8 mouse cellular contexts compared by ENCODE assay signal in the genomic region with DNA sequence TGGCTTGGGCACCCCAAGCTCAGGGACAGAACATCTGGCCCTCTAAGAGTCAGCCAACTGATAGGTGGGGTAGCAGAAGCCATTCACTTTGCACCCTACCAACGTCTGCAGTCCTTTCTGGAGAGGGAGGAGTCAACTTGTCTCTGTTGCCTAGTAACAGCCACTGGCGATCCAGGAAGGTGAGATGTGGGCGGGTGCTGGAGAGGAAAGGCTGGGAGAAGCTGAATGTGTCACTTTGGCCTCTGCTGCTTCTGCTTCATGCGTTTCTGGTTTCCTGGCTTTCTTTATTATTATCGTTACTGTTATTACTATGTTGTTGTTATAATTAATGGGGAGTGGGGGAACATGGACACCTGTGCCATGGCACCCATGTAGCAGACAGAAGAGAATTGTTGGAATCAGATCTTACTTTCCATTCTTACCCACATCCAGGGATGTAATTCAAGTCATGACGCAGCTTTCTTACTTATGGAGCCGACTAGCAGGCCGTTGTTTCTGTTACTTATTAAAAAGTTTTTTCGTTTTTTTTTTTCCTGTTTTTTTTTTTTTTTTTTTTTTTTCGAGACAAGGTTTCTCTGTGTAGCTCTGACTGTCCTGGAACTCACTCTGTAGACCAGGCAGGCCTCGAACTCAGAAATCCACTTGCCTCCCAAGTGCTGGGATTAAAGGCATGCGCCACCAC. TPM values are rescaled to one million over a fixed set of nuclear protein-coding genes. Genes with fewer than 3 reads are reported as not detected.
DNase-seq lines count a peak whose midpoint lies in the region; ATAC-seq lines count a peak whose summit lies in the region.

A gene (plus strand): TSS at position 156 of the 682 bp plus-strand sequence.

- H3K27ac ChIP-seq in lung, embryonic 15.5 days: no peak within 1 kb of the TSS
- H3K27ac ChIP-seq in forebrain, embryonic 16.5 days (ENCODE audit: low read length): no peak within 1 kb of the TSS
- H3K27ac ChIP-seq in hindbrain, embryonic 14.5 days: no peak within 1 kb of the TSS
- no peak within 1 kb of the TSS for H3K27ac ChIP-seq in liver, embryonic 13.5 days

- H3K27me3 ChIP-seq in lung, embryonic 15.5 days: no peaks in the 10 kb centered on the region
- no peaks in the 10 kb centered on the region for H3K27me3 ChIP-seq in forebrain, embryonic 16.5 days (replicated peaks; ENCODE audit: control insufficient read depth, insufficient read depth, low read length)
- H3K27me3 ChIP-seq in hindbrain, embryonic 14.5 days (ENCODE audit: control insufficient read depth, insufficient read depth, low read length): no peaks in the 10 kb centered on the region
- H3K27me3 ChIP-seq in liver, embryonic 13.5 days: no peaks in the 10 kb centered on the region
- H3K27me3 ChIP-seq in splenic B cell, adult 2 months (ENCODE audit: control insufficient read depth, insufficient read depth, low read length, poor library complexity, severe bottlenecking): no peaks in the 10 kb centered on the region

- no peaks in the 10 kb centered on the region for H3K9me3 ChIP-seq in lung, embryonic 15.5 days
- no peaks in the 10 kb centered on the region for H3K9me3 ChIP-seq in forebrain, embryonic 16.5 days (ENCODE audit: control insufficient read depth, low read length)
- H3K9me3 ChIP-seq in hindbrain, embryonic 14.5 days (ENCODE audit: control insufficient read depth, low read length): no peaks in the 10 kb centered on the region
- H3K9me3 ChIP-seq in liver, embryonic 13.5 days (replicated peaks): no peaks in the 10 kb centered on the region

- 39% methylated on average over 12 of the region's 12 CpGs for WGBS in lung, embryonic 15.5 days
- WGBS in forebrain, embryonic 16.5 days: 51% methylated on average over 11 of the region's 12 CpGs
- WGBS in hindbrain, embryonic 14.5 days: 52% methylated on average over 12 of the region's 12 CpGs
- 42% methylated on average over 12 of the region's 12 CpGs for WGBS in liver, embryonic 13.5 days (ENCODE audit: insufficient replicate concordance)

- ATAC-seq in lung, embryonic 15.5 days (ENCODE audit: borderline replicate concordance, extremely low read depth, low FRiP score, low TSS enrichment): no peak
- ATAC-seq in forebrain, embryonic 16.5 days: no peak
- ATAC-seq in hindbrain, embryonic 14.5 days (ENCODE audit: low FRiP score): no peak
- peak; percentile 67 for ATAC-seq in liver, embryonic 13.5 days (ENCODE audit: low read depth)

- peaks cover 8% of the 10 kb centered on the region; the same call in 1 of the 2 replicates for H3K4me1 ChIP-seq in lung, embryonic 15.5 days
- peaks cover 8% of the 10 kb centered on the region for H3K4me1 ChIP-seq in forebrain, embryonic 16.5 days (replicated peaks; ENCODE audit: control insufficient read depth, insufficient read depth, low read length)
- peaks cover 4% of the 10 kb centered on the region for H3K4me1 ChIP-seq in hindbrain, embryonic 14.5 days (replicated peaks; ENCODE audit: control insufficient read depth, insufficient read depth, low read length)
- peaks cover 23% of the 10 kb centered on the region for H3K4me1 ChIP-seq in liver, embryonic 13.5 days (replicated peaks)

- H3K4me2 ChIP-seq in lung, embryonic 15.5 days: no peak within 1 kb of the TSS
- no peak within 1 kb of the TSS for H3K4me2 ChIP-seq in forebrain, embryonic 16.5 days (ENCODE audit: low read length)
- H3K4me2 ChIP-seq in hindbrain, embryonic 14.5 days (replicated peaks): no peak within 1 kb of the TSS
- no peak within 1 kb of the TSS for H3K4me2 ChIP-seq in liver, embryonic 13.5 days

- H3K9ac ChIP-seq in lung, embryonic 15.5 days: no peak within 1 kb of the TSS
- H3K9ac ChIP-seq in forebrain, embryonic 16.5 days (replicated peaks; ENCODE audit: low read depth, low read length): no peak within 1 kb of the TSS
- H3K9ac ChIP-seq in hindbrain, embryonic 14.5 days: no peak within 1 kb of the TSS
- no peak within 1 kb of the TSS for H3K9ac ChIP-seq in liver, embryonic 13.5 days

- DNase-seq in lung, postnatal 25 days (ENCODE audit: low spot score): no peak
- peak; percentile 66 for DNase-seq in adrenal gland, adult 8-10 months
- no peak for DNase-seq in hindbrain, embryonic 14.5 days (ENCODE audit: low spot score)
- DNase-seq in liver, embryonic 13.5 days: peak; percentile 55
- peak; percentile 23 for DNase-seq in splenic B cell, adult 2 months (ENCODE audit: low read depth, low spot score)
- no peak for DNase-seq in cerebellum, postnatal 4 days (ENCODE audit: low spot score in 2 of 2)

- H3K4me3 ChIP-seq in lung, embryonic 15.5 days: no peak within 1 kb of the TSS
- H3K4me3 ChIP-seq in forebrain, embryonic 16.5 days (replicated peaks; ENCODE audit: low read length): no peak within 1 kb of the TSS
- no peak within 1 kb of the TSS for H3K4me3 ChIP-seq in hindbrain, embryonic 14.5 days (replicated peaks; ENCODE audit: low read length)
- no peak within 1 kb of the TSS for H3K4me3 ChIP-seq in liver, embryonic 13.5 days (replicated peaks)

- no peaks in the 10 kb centered on the region for H3K36me3 ChIP-seq in lung, embryonic 15.5 days
- no peaks in the 10 kb centered on the region for H3K36me3 ChIP-seq in forebrain, embryonic 16.5 days (ENCODE audit: control insufficient read depth, insufficient read depth)
- no peaks in the 10 kb centered on the region for H3K36me3 ChIP-seq in hindbrain, embryonic 14.5 days (replicated peaks; ENCODE audit: control insufficient read depth, insufficient read depth)
- H3K36me3 ChIP-seq in liver, embryonic 13.5 days: no peaks in the 10 kb centered on the region
- H3K36me3 ChIP-seq in splenic B cell, adult 2 months (ENCODE audit: control insufficient read depth, insufficient read depth, low read length, poor library complexity, severe bottlenecking): no peaks in the 10 kb centered on the region

RNA-seq across cellular contexts. Expression of the gene that starts here (rescaled TPM):
- polyA plus RNA-seq in lung, embryonic 15.5 days (2015; fragmentation: Nextera tagmentation; extraction: Ambion mirVana): 449 and 465 TPM in 2 replicates
- total RNA-seq in adrenal gland, adult 8-10 months (2022): 100 to 1,000 TPM; 205 to 257 (median 225) TPM
- polyA plus RNA-seq in forebrain, embryonic 16.5 days (2015; fragmentation: Nextera tagmentation; extraction: Ambion mirVana): 407 and 435 TPM in 2 replicates
- 339 and 347 TPM in 2 replicates for polyA plus RNA-seq in hindbrain, embryonic 14.5 days (2014; fragmentation: Nextera tagmentation; extraction: Ambion mirVana)
- 317 and 337 TPM in 2 replicates for polyA plus RNA-seq in liver, embryonic 13.5 days (2015; fragmentation: Nextera tagmentation; extraction: Ambion mirVana)

Comparison
In these comparisons a context has a peak if more than half of its experiments do, and no peak if none do; other contexts are left out.
1. DNase-seq: peak in adrenal gland, adult 8-10 months (single experiment), liver, embryonic 13.5 days (single experiment) and splenic B cell, adult 2 months (single experiment); none in lung, postnatal 25 days (single experiment), hindbrain, embryonic 14.5 days (single experiment) and cerebellum, postnatal 4 days (0 of 2).